Mouse (Mus musculus) olfactory bulb, adult 2 months (tissue): ENCODE results near the gene Ptprn2.

Source experiments
- CTCF ChIP-seq: fragments of 200-500 bp; IDR thresholded peaks from 2 replicates; pipeline ENCODE4 v1.5.1; 2012; ENCODE audit warnings: low read depth, mild to moderate bottlenecking, low read length, moderate library complexity; ENCODE audit not compliant: insufficient read depth
- POLR2A ChIP-seq: fragments of 200-500 bp; IDR thresholded peaks from 2 replicates; pipeline ENCODE4 v1.6.1; 2012; ENCODE audit warnings: mild to moderate bottlenecking, low read depth, low read length, moderate library complexity; ENCODE audit not compliant: insufficient read depth

GRCm38 (mm10) chr12:117214272-117214671 is 728.8 kb downstream of the Ptprn2 start:
- no peak for TF ChIP-seq CTCF
- no peak for TF ChIP-seq POLR2A
